Mouse (Mus musculus): Measurements from ENCODE around the gene Anks4b. TPM values are rescaled to one million over a fixed set of nuclear protein-coding genes. Genes with fewer than 3 reads are reported as not detected.

Anks4b gene
- polyA plus RNA-seq, 1 experiment from 2014 or later = not detected

- Histone ChIP-seq H3K9me3 (ENCODE audit: control insufficient read depth, low read length) (no peaks in the 10 kb centered on the region), H3K4me1 (ENCODE audit: control insufficient read depth, insufficient read depth, low read length) (peaks cover 4% of the 10 kb centered on the region; the same call in 1 of the 2 replicates), H3K27me3 (ENCODE audit: control insufficient read depth, insufficient read depth, low read length) (no peaks in the 10 kb centered on the region), H3K9ac (replicated peaks; ENCODE audit: low read depth, low read length) (no peak overlapping the region), H3K27ac (ENCODE audit: low read depth, low read length) (no peak overlapping the region), H3K4me3 (ENCODE audit: low read depth, low read length) (no peak overlapping the region), H3K4me2 (ENCODE audit: low read depth, low read length) (no peak overlapping the region), H3K36me3 (ENCODE audit: control insufficient read depth, insufficient read depth, low read length) (no peaks in the 10 kb centered on the region)
- no peak for ATAC-seq (ENCODE audit: low read depth)
- 10% methylated on average over 2 of the region's 2 CpGs for WGBS
Observed at GRCm38 (mm10) chr7:120156841-120157409, 16.7 kb upstream of the Anks4b start.

- Histone ChIP-seq H3K4me1 (ENCODE audit: control insufficient read depth, insufficient read depth, low read length) (peaks cover 4% of the 10 kb centered on the region; the same call in 1 of the 2 replicates), H3K36me3 (ENCODE audit: control insufficient read depth, insufficient read depth, low read length) (no peaks in the 10 kb centered on the region), H3K27me3 (ENCODE audit: control insufficient read depth, insufficient read depth, low read length) (no peaks in the 10 kb centered on the region), H3K4me3 (ENCODE audit: low read depth, low read length) (no peak overlapping the region), H3K9ac (replicated peaks; ENCODE audit: low read depth, low read length) (no peak overlapping the region), H3K27ac (ENCODE audit: low read depth, low read length) (no peak overlapping the region), H3K9me3 (ENCODE audit: control insufficient read depth, low read length) (no peaks in the 10 kb centered on the region), H3K4me2 (ENCODE audit: low read depth, low read length) (no peak overlapping the region)
- no peak for ATAC-seq (ENCODE audit: low read depth)
- WGBS = 17% methylated on average over 5 of the region's 5 CpGs
Observed at GRCm38 (mm10) chr7:120157575-120158061, 16.0 kb upstream of the Anks4b start.

GRCm38 (mm10) chr7:120158121-120158613 lies 15.5 kb upstream of the Anks4b start:
- no peak overlapping the region for H3K27ac ChIP-seq (ENCODE audit: low read depth, low read length)
- WGBS = 37% methylated on average over 4 of the region's 4 CpGs
- no peak overlapping the region for H3K4me2 ChIP-seq (ENCODE audit: low read depth, low read length)
- no peaks in the 10 kb centered on the region for H3K27me3 ChIP-seq (ENCODE audit: control insufficient read depth, insufficient read depth, low read length)
- H3K4me3 ChIP-seq (ENCODE audit: low read depth, low read length) = no peak overlapping the region
- H3K36me3 ChIP-seq (ENCODE audit: control insufficient read depth, insufficient read depth, low read length) = no peaks in the 10 kb centered on the region
- H3K9me3 ChIP-seq (ENCODE audit: control insufficient read depth, low read length) = no peaks in the 10 kb centered on the region
- H3K9ac ChIP-seq (replicated peaks; ENCODE audit: low read depth, low read length) = no peak overlapping the region
- ATAC-seq (ENCODE audit: low read depth) = no peak
- H3K4me1 ChIP-seq (ENCODE audit: control insufficient read depth, insufficient read depth, low read length) = peaks cover 4% of the 10 kb centered on the region; the same call in 1 of the 2 replicates

- H3K9me3 ChIP-seq (ENCODE audit: control insufficient read depth, low read length) = no peaks in the 10 kb centered on the region
- no peak overlapping the region for H3K4me3 ChIP-seq (ENCODE audit: low read depth, low read length)
- H3K27ac ChIP-seq (ENCODE audit: low read depth, low read length) = no peak overlapping the region
- no peak overlapping the region for H3K4me2 ChIP-seq (ENCODE audit: low read depth, low read length)
- H3K36me3 ChIP-seq (ENCODE audit: control insufficient read depth, insufficient read depth, low read length) = no peaks in the 10 kb centered on the region
- ATAC-seq (ENCODE audit: low read depth) = no peak
- no peak overlapping the region for H3K9ac ChIP-seq (replicated peaks; ENCODE audit: low read depth, low read length)
- no peaks in the 10 kb centered on the region for H3K4me1 ChIP-seq (ENCODE audit: control insufficient read depth, insufficient read depth, low read length)
- no peaks in the 10 kb centered on the region for H3K27me3 ChIP-seq (ENCODE audit: control insufficient read depth, insufficient read depth, low read length)
- 87% methylated on average over 11 of the region's 11 CpGs for WGBS
Observed at GRCm38 (mm10) chr7:120163581-120164251, 9.9 kb upstream of the Anks4b start.

GRCm38 (mm10) chr7:120172188-120172700 lies 1.4 kb upstream of the Anks4b start:
- Histone ChIP-seq H3K9ac (replicated peaks; ENCODE audit: low read depth, low read length) (no peak overlapping the region), H3K9me3 (ENCODE audit: control insufficient read depth, low read length) (no peaks in the 10 kb centered on the region), H3K4me3 (ENCODE audit: low read depth, low read length) (no peak overlapping the region), H3K36me3 (ENCODE audit: control insufficient read depth, insufficient read depth, low read length) (no peaks in the 10 kb centered on the region), H3K4me2 (ENCODE audit: low read depth, low read length) (no peak overlapping the region), H3K27ac (ENCODE audit: low read depth, low read length) (no peak overlapping the region), H3K27me3 (ENCODE audit: control insufficient read depth, insufficient read depth, low read length) (no peaks in the 10 kb centered on the region), H3K4me1 (ENCODE audit: control insufficient read depth, insufficient read depth, low read length) (no peaks in the 10 kb centered on the region)
- WGBS = 80% methylated on average over 1 of the region's 1 CpGs
- no peak for ATAC-seq (ENCODE audit: low read depth)

GRCm38 (mm10) chr7:120174723-120175504 lies 1.3 kb downstream of the Anks4b start:
- Histone ChIP-seq H3K27ac (ENCODE audit: low read depth, low read length) (no peak overlapping the region), H3K9me3 (ENCODE audit: control insufficient read depth, low read length) (no peaks in the 10 kb centered on the region), H3K9ac (replicated peaks; ENCODE audit: low read depth, low read length) (no peak overlapping the region), H3K4me3 (ENCODE audit: low read depth, low read length) (no peak overlapping the region), H3K27me3 (ENCODE audit: control insufficient read depth, insufficient read depth, low read length) (no peaks in the 10 kb centered on the region), H3K36me3 (ENCODE audit: control insufficient read depth, insufficient read depth, low read length) (no peaks in the 10 kb centered on the region), H3K4me1 (ENCODE audit: control insufficient read depth, insufficient read depth, low read length) (no peaks in the 10 kb centered on the region), H3K4me2 (ENCODE audit: low read depth, low read length) (no peak overlapping the region)
- 87% methylated on average over 11 of the region's 11 CpGs for WGBS
- no peak for ATAC-seq (ENCODE audit: low read depth)

GRCm38 (mm10) chr7:120177611-120178010 lies 4.0 kb downstream of the Anks4b start:
- Histone ChIP-seq H3K4me1 (ENCODE audit: control insufficient read depth, insufficient read depth, low read length) (no peaks in the 10 kb centered on the region), H3K4me2 (ENCODE audit: low read depth, low read length) (no peak overlapping the region), H3K9me3 (ENCODE audit: control insufficient read depth, low read length) (no peaks in the 10 kb centered on the region), H3K4me3 (ENCODE audit: low read depth, low read length) (no peak overlapping the region), H3K27me3 (ENCODE audit: control insufficient read depth, insufficient read depth, low read length) (no peaks in the 10 kb centered on the region), H3K27ac (ENCODE audit: low read depth, low read length) (no peak overlapping the region), H3K36me3 (ENCODE audit: control insufficient read depth, insufficient read depth, low read length) (no peaks in the 10 kb centered on the region), H3K9ac (replicated peaks; ENCODE audit: low read depth, low read length) (no peak overlapping the region)
- 82% methylated on average over 3 of the region's 3 CpGs for WGBS
- no peak for ATAC-seq (ENCODE audit: low read depth)

GRCm38 (mm10) chr7:120178935-120179334 lies 5.3 kb downstream of the Anks4b start:
- Histone ChIP-seq H3K4me1 (ENCODE audit: control insufficient read depth, insufficient read depth, low read length) (no peaks in the 10 kb centered on the region), H3K9ac (replicated peaks; ENCODE audit: low read depth, low read length) (no peak overlapping the region), H3K27me3 (ENCODE audit: control insufficient read depth, insufficient read depth, low read length) (no peaks in the 10 kb centered on the region), H3K9me3 (ENCODE audit: control insufficient read depth, low read length) (no peaks in the 10 kb centered on the region), H3K27ac (ENCODE audit: low read depth, low read length) (no peak overlapping the region), H3K4me2 (ENCODE audit: low read depth, low read length) (no peak overlapping the region), H3K4me3 (ENCODE audit: low read depth, low read length) (no peak overlapping the region), H3K36me3 (ENCODE audit: control insufficient read depth, insufficient read depth, low read length) (no peaks in the 10 kb centered on the region)
- WGBS = 27% methylated on average over 2 of the region's 2 CpGs
- ATAC-seq (ENCODE audit: low read depth) = no peak
